Mouse (Mus musculus): ENCODE data around the gene Stoml2. TPM values are rescaled to one million over a fixed set of nuclear protein-coding genes. Genes with fewer than 3 reads are reported as not detected.
"Not testable (repeated sequence)": the region's sequence is repeated elsewhere in the genome, so short reads cannot be mapped to it uniquely, and the experiment has no call there.

Gene Stoml2
- polyA plus RNA-seq, 1 experiment from 2014 or later = 324 TPM

- Histone ChIP-seq H3K4me3 (ENCODE audit: low read length) (no peak overlapping the region), H3K4me1 (ENCODE audit: control insufficient read depth, insufficient read depth, low read length) (no peaks in the 10 kb centered on the region), H3K27me3 (replicated peaks; ENCODE audit: control insufficient read depth, insufficient read depth, low read length) (no peaks in the 10 kb centered on the region), H3K9ac (ENCODE audit: low read depth, low read length) (no peak overlapping the region), H3K27ac (ENCODE audit: low read length) (no peak overlapping the region), H3K4me2 (ENCODE audit: low read depth, low read length) (no peak overlapping the region), H3K9me3 (ENCODE audit: control insufficient read depth, low read length) (no peaks in the 10 kb centered on the region), H3K36me3 (ENCODE audit: control insufficient read depth, insufficient read depth, low read length) (peaks cover 12% of the 10 kb centered on the region)
- 91% methylated on average over 4 of the region's 4 CpGs for WGBS
- ATAC-seq = no peak
Measured at GRCm38 (mm10) chr4:43018156-43018555, 13.4 kb downstream of the Stoml2 start.

GRCm38 (mm10) chr4:43012091-43012490, 19.4 kb downstream of the Stoml2 start:
- no peak for ATAC-seq
- no peak overlapping the region for H3K9ac ChIP-seq (ENCODE audit: low read depth, low read length)
- H3K4me3 ChIP-seq (ENCODE audit: low read length) = no peak overlapping the region
- H3K36me3 ChIP-seq (ENCODE audit: control insufficient read depth, insufficient read depth, low read length) = no peaks in the 10 kb centered on the region
- H3K27me3 ChIP-seq (replicated peaks; ENCODE audit: control insufficient read depth, insufficient read depth, low read length) = no peaks in the 10 kb centered on the region
- 0 out of 2 replicates have a peak, but pooled peaks cover 3% of the 10 kb centered on the region for H3K4me1 ChIP-seq (ENCODE audit: control insufficient read depth, insufficient read depth, low read length)
- no peak overlapping the region for H3K27ac ChIP-seq (ENCODE audit: low read length)
- H3K4me2 ChIP-seq (ENCODE audit: low read depth, low read length) = no peak overlapping the region
- WGBS = 95% methylated on average over 1 of the region's 1 CpGs
- no peaks in the 10 kb centered on the region for H3K9me3 ChIP-seq (ENCODE audit: control insufficient read depth, low read length)

GRCm38 (mm10) chr4:43010161-43011038, 21.1 kb downstream of the Stoml2 start, which contains the start of gene Fancg:
Gene Fancg, minus strand, starts transcription at chr4:43010506.
- peak within 1 kb of the TSS; percentile 85 for H3K4me3 ChIP-seq (ENCODE audit: low read length)
- WGBS = 1% methylated on average over 37 of the region's 37 CpGs
- H3K27me3 ChIP-seq (replicated peaks; ENCODE audit: control insufficient read depth, insufficient read depth, low read length) = no peaks in the 10 kb centered on the region
- 0 out of 2 replicates have a peak, but pooled peaks cover 3% of the 10 kb centered on the region for H3K4me1 ChIP-seq (ENCODE audit: control insufficient read depth, insufficient read depth, low read length)
- peak; percentile 92 for ATAC-seq
- H3K4me2 ChIP-seq (ENCODE audit: low read depth, low read length) = peak within 1 kb of the TSS; percentile 79
- H3K27ac ChIP-seq (ENCODE audit: low read length) = no peak within 1 kb of the TSS
- no peaks in the 10 kb centered on the region for H3K36me3 ChIP-seq (ENCODE audit: control insufficient read depth, insufficient read depth, low read length)
- H3K9me3 ChIP-seq (ENCODE audit: control insufficient read depth, low read length) = no peaks in the 10 kb centered on the region
- H3K9ac ChIP-seq (ENCODE audit: low read depth, low read length) = peak within 1 kb of the TSS; percentile 78

- no peaks in the 10 kb centered on the region for H3K9me3 ChIP-seq (ENCODE audit: control insufficient read depth, low read length)
- no peaks in the 10 kb centered on the region for H3K27me3 ChIP-seq (replicated peaks; ENCODE audit: control insufficient read depth, insufficient read depth, low read length)
- no peaks in the 10 kb centered on the region for H3K36me3 ChIP-seq (ENCODE audit: control insufficient read depth, insufficient read depth, low read length)
- H3K4me1 ChIP-seq (ENCODE audit: control insufficient read depth, insufficient read depth, low read length) = 0 out of 2 replicates have a peak, but pooled peaks cover 4% of the 10 kb centered on the region
- H3K27ac ChIP-seq (ENCODE audit: low read length) = no peak overlapping the region
- no peak overlapping the region for H3K4me2 ChIP-seq (ENCODE audit: low read depth, low read length)
- WGBS = 54% methylated on average over 2 of the region's 2 CpGs
- ATAC-seq = no peak
- H3K9ac ChIP-seq (ENCODE audit: low read depth, low read length) = no peak overlapping the region
- H3K4me3 ChIP-seq (ENCODE audit: low read length) = no peak overlapping the region
Measured at GRCm38 (mm10) chr4:43005765-43006164, 25.7 kb downstream of the Stoml2 start.

GRCm38 (mm10) chr4:43004951-43005350, 26.6 kb downstream of the Stoml2 start:
- H3K4me1 ChIP-seq (ENCODE audit: control insufficient read depth, insufficient read depth, low read length) = 0 out of 2 replicates have a peak, but pooled peaks cover 6% of the 10 kb centered on the region
- WGBS = 94% methylated on average over 3 of the region's 3 CpGs
- no peaks in the 10 kb centered on the region for H3K27me3 ChIP-seq (replicated peaks; ENCODE audit: control insufficient read depth, insufficient read depth, low read length)
- no peak overlapping the region for H3K9ac ChIP-seq (ENCODE audit: low read depth, low read length)
- H3K27ac ChIP-seq (ENCODE audit: low read length) = no peak overlapping the region
- no peak overlapping the region for H3K4me3 ChIP-seq (ENCODE audit: low read length)
- ATAC-seq = no peak
- no peaks in the 10 kb centered on the region for H3K36me3 ChIP-seq (ENCODE audit: control insufficient read depth, insufficient read depth, low read length)
- no peak overlapping the region for H3K4me2 ChIP-seq (ENCODE audit: low read depth, low read length)
- no peaks in the 10 kb centered on the region for H3K9me3 ChIP-seq (ENCODE audit: control insufficient read depth, low read length)

- H3K27ac ChIP-seq (ENCODE audit: low read length) = no peak overlapping the region
- ATAC-seq = no peak
- no peak overlapping the region for H3K9ac ChIP-seq (ENCODE audit: low read depth, low read length)
- peaks cover 10% of the 10 kb centered on the region for H3K4me1 ChIP-seq (ENCODE audit: control insufficient read depth, insufficient read depth, low read length)
- H3K4me3 ChIP-seq (ENCODE audit: low read length) = no peak overlapping the region
- H3K27me3 ChIP-seq (replicated peaks; ENCODE audit: control insufficient read depth, insufficient read depth, low read length) = no peaks in the 10 kb centered on the region
- WGBS = 78% methylated on average over 12 of the region's 12 CpGs
- H3K4me2 ChIP-seq (ENCODE audit: low read depth, low read length) = no peak overlapping the region
- H3K36me3 ChIP-seq (ENCODE audit: control insufficient read depth, insufficient read depth, low read length) = no peaks in the 10 kb centered on the region
- no peaks in the 10 kb centered on the region for H3K9me3 ChIP-seq (ENCODE audit: control insufficient read depth, low read length)
Measured at GRCm38 (mm10) chr4:43002756-43003439, 28.6 kb downstream of the Stoml2 start.

GRCm38 (mm10) chr4:43001272-43001671, 30.2 kb downstream of the Stoml2 start:
- WGBS = 82% methylated on average over 2 of the region's 2 CpGs

GRCm38 (mm10) chr4:43000141-43000986, 31.1 kb downstream of the Stoml2 start, which contains the start of gene Vcp:
Gene Vcp, minus strand, starts transcription at chr4:43000507.
- WGBS = under 1% methylated on average over 47 of the region's 56 CpGs
- peak within 1 kb of the TSS; percentile 75 for H3K4me2 ChIP-seq (ENCODE audit: low read depth, low read length)
- peak; percentile 98 for ATAC-seq

More at GRCm38 (mm10) chr4:43001272-43001671, 30.2 kb downstream of the Stoml2 start:
- no peak overlapping the region for H3K4me3 ChIP-seq (ENCODE audit: low read length)
- no peak overlapping the region for H3K4me2 ChIP-seq (ENCODE audit: low read depth, low read length)
- no peak overlapping the region for H3K9ac ChIP-seq (ENCODE audit: low read depth, low read length)
- no peaks in the 10 kb centered on the region for H3K27me3 ChIP-seq (replicated peaks; ENCODE audit: control insufficient read depth, insufficient read depth, low read length)
- no peaks in the 10 kb centered on the region for H3K36me3 ChIP-seq (ENCODE audit: control insufficient read depth, insufficient read depth, low read length)
- no peak for ATAC-seq
- H3K9me3 ChIP-seq (ENCODE audit: control insufficient read depth, low read length) = no peaks in the 10 kb centered on the region
- no peak overlapping the region for H3K27ac ChIP-seq (ENCODE audit: low read length)
- peaks cover 12% of the 10 kb centered on the region for H3K4me1 ChIP-seq (ENCODE audit: control insufficient read depth, insufficient read depth, low read length)

More at GRCm38 (mm10) chr4:43000141-43000986, 31.1 kb downstream of the Stoml2 start, which contains the start of gene Vcp:
- H3K4me1 ChIP-seq (ENCODE audit: control insufficient read depth, insufficient read depth, low read length) = peaks cover 12% of the 10 kb centered on the region
- H3K4me3 ChIP-seq (ENCODE audit: low read length) = peak within 1 kb of the TSS; percentile 97
- H3K27me3 ChIP-seq (replicated peaks; ENCODE audit: control insufficient read depth, insufficient read depth, low read length); H3K36me3 ChIP-seq (ENCODE audit: control insufficient read depth, insufficient read depth, low read length); H3K9me3 ChIP-seq (ENCODE audit: control insufficient read depth, low read length): not testable (repeated sequence)
- peak within 1 kb of the TSS; percentile 97 for H3K9ac ChIP-seq (ENCODE audit: low read depth, low read length)
- H3K27ac ChIP-seq (ENCODE audit: low read length) = peak within 1 kb of the TSS; percentile 100
